Mouse (Mus musculus) CH12.LX (cell line): ENCODE results near the gene Hip1. TPM values are rescaled to one million over a fixed set of nuclear protein-coding genes. Genes with fewer than 3 reads are reported as not detected.
A peak's percentile ranks its signal among the peaks of the same experiment; 100 is the strongest.

Experiments
- DNase-seq: peaks from one replicate; pipeline ENCODE4 v3.0.0-alpha.2; 2013; ENCODE audit errors: extremely low read depth
- H3K27ac ChIP-seq: 2 replicates; pipeline ENCODE4 v1.5.1; 2012; ENCODE audit warnings: low read depth, mild to moderate bottlenecking, control low read depth, moderate library complexity; ENCODE audit not compliant: insufficient read depth
- H3K27me3 ChIP-seq: replicated peaks from 2 replicates; pipeline ENCODE3; 2012; ENCODE audit warnings: inconsistent platforms
- H3K36me3 ChIP-seq, 2 experiments: replicated peaks in 1 of 2; 2 replicates each; pipeline versions ENCODE3 to v1.6.1; 2012; ENCODE audit warnings: inconsistent platforms in 1 of 2, low read length in 1 of 2, mild to moderate bottlenecking in 1 of 2, mixed read lengths in 1 of 2, moderate library complexity in 1 of 2; ENCODE audit not compliant: control insufficient read depth in 1 of 2, insufficient read depth in 1 of 2
- H3K4me1 ChIP-seq, 2 experiments: 2 replicates each; pipeline ENCODE4 v1.6.1; 2012; ENCODE audit warnings: inconsistent platforms in 1 of 2, moderate library complexity in 1 of 2; ENCODE audit not compliant: insufficient read depth in 2 of 2, control insufficient read depth in 1 of 2
- H3K4me2 ChIP-seq: 2 replicates; pipeline ENCODE4 v1.6.1; 2012; ENCODE audit warnings: low read depth, mild to moderate bottlenecking, control low read depth; ENCODE audit not compliant: poor library complexity, insufficient read depth, severe bottlenecking
- H3K4me3 ChIP-seq, 3 experiments: fragments of 150-350 bp in 1 of 3; sonication (generic) in 1 of 3; replicated peaks in 1 of 3; 2 replicates each; pipeline versions ENCODE3 to v1.5.1; 2011 to 2012; ENCODE audit warnings: low read depth in 2 of 3, low read length in 2 of 3, mild to moderate bottlenecking in 2 of 3, moderate library complexity in 2 of 3, control low read depth in 1 of 3, improper control_type of control experiment in 1 of 3, inconsistent platforms in 1 of 3, mixed read lengths in 1 of 3; ENCODE audit not compliant: poor library complexity in 1 of 3
- H3K79me2 ChIP-seq: replicated peaks from 2 replicates; pipeline ENCODE4 v1.6.1; 2012; ENCODE audit warnings: mild to moderate bottlenecking, moderate library complexity; ENCODE audit not compliant: control insufficient read depth, poor library complexity, insufficient read depth, severe bottlenecking; ENCODE audit errors: extremely low read depth
- H3K9ac ChIP-seq: 2 replicates; pipeline ENCODE4 v1.6.1; 2012; ENCODE audit warnings: low read depth, mild to moderate bottlenecking, control low read depth, moderate library complexity; ENCODE audit not compliant: insufficient read depth
- H3K9me3 ChIP-seq: replicated peaks from 2 replicates; pipeline ENCODE3; 2012; ENCODE audit warnings: low read length, inconsistent platforms, mixed read lengths
- BHLHE40 ChIP-seq: IDR thresholded peaks from 2 replicates; pipeline ENCODE4 v1.6.1; 2011; ENCODE audit warnings: mild to moderate bottlenecking, low read depth, low read length, improper control_type of control experiment
- CHD1 ChIP-seq: IDR thresholded peaks from 2 replicates; pipeline ENCODE4 v1.6.1; 2012; ENCODE audit warnings: low read depth, low read length, improper control_type of control experiment, inconsistent platforms
- CHD2 ChIP-seq: IDR thresholded peaks from 2 replicates; pipeline ENCODE4 v1.6.1; 2011; ENCODE audit warnings: low read length, improper control_type of control experiment
- CTCF ChIP-seq, 2 experiments: IDR thresholded peaks in 1 of 2; conservative IDR thresholded peaks in 1 of 2; 2 replicates each; pipeline ENCODE4 v1.5.1; 2011 to 2012; ENCODE audit warnings: low read depth in 2 of 2, low read length in 2 of 2, improper control_type of control experiment in 1 of 2, inconsistent platforms in 1 of 2, mild to moderate bottlenecking in 1 of 2, moderate library complexity in 1 of 2
- E2F4 ChIP-seq: IDR thresholded peaks from 2 replicates; pipeline ENCODE4 v1.6.1; 2011; ENCODE audit warnings: low read depth, low read length, improper control_type of control experiment; ENCODE audit not compliant: insufficient replicate concordance
- EP300 ChIP-seq: IDR thresholded peaks from 2 replicates; pipeline ENCODE4 v1.6.1; 2011; ENCODE audit warnings: low read length, improper control_type of control experiment
- ETS1 ChIP-seq: conservative IDR thresholded peaks from 2 replicates; pipeline ENCODE4 v1.6.1; 2012; ENCODE audit warnings: low read depth, mild to moderate bottlenecking, inconsistent platforms, low read length, improper control_type of control experiment, moderate library complexity
- HCFC1 ChIP-seq: IDR thresholded peaks from 2 replicates; pipeline ENCODE4 v1.6.1; 2012; ENCODE audit warnings: low read depth, mild to moderate bottlenecking, inconsistent platforms, low read length, improper control_type of control experiment
- IRF4 ChIP-seq: IDR thresholded peaks from 2 replicates; pipeline ENCODE4 v1.6.1; 2014; ENCODE audit warnings: low read depth, mild to moderate bottlenecking, inconsistent platforms, low read length, improper control_type of control experiment
- JUN ChIP-seq: IDR thresholded peaks from 2 replicates; pipeline ENCODE4 v1.6.1; 2011; ENCODE audit warnings: low read depth, mild to moderate bottlenecking, low read length, improper control_type of control experiment, moderate library complexity; ENCODE audit not compliant: insufficient read depth
- JUND ChIP-seq: conservative IDR thresholded peaks from 2 replicates; pipeline ENCODE4 v1.6.1; 2011; ENCODE audit warnings: low read depth, low read length, improper control_type of control experiment
- KAT2A ChIP-seq: IDR thresholded peaks from 2 replicates; pipeline ENCODE4 v1.6.1; 2012; ENCODE audit warnings: low read length, improper control_type of control experiment, inconsistent platforms; ENCODE audit not compliant: insufficient replicate concordance
- MAFK ChIP-seq: IDR thresholded peaks from 2 replicates; pipeline ENCODE4 v1.6.1; 2011; ENCODE audit warnings: low read length, improper control_type of control experiment; ENCODE audit not compliant: insufficient replicate concordance
- MAX ChIP-seq: IDR thresholded peaks from 2 replicates; pipeline ENCODE4 v1.6.1; 2011; ENCODE audit warnings: low read length, improper control_type of control experiment
- MAZ ChIP-seq: IDR thresholded peaks from 2 replicates; pipeline ENCODE4 v1.6.1; 2012; ENCODE audit warnings: low read depth, mild to moderate bottlenecking, inconsistent platforms, low read length, improper control_type of control experiment, moderate library complexity
- MEF2A ChIP-seq: IDR thresholded peaks from 2 replicates; pipeline ENCODE4 v1.6.1; 2014; ENCODE audit warnings: low read depth, mild to moderate bottlenecking, inconsistent platforms, low read length, improper control_type of control experiment, borderline replicate concordance
- MXI1 ChIP-seq: IDR thresholded peaks from 2 replicates; pipeline ENCODE4 v1.6.1; 2011; ENCODE audit warnings: mild to moderate bottlenecking, low read depth, low read length, improper control_type of control experiment
- MYC ChIP-seq: IDR thresholded peaks from 2 replicates; pipeline ENCODE4 v1.6.1; 2011; ENCODE audit warnings: low read depth, mild to moderate bottlenecking, improper control_type of control experiment, low read length
- NELFE ChIP-seq: IDR thresholded peaks from 2 replicates; pipeline ENCODE4 v1.6.1; 2011; ENCODE audit warnings: low read depth, low read length, improper control_type of control experiment
- PAX5 ChIP-seq: IDR thresholded peaks from 2 replicates; pipeline ENCODE4 v1.6.1; 2012; ENCODE audit warnings: low read length, inconsistent platforms, mixed read lengths
- POLR2A ChIP-seq: IDR thresholded peaks from 2 replicates; pipeline ENCODE4 v1.6.1; 2011; ENCODE audit warnings: low read depth, mild to moderate bottlenecking, improper control_type of control experiment, low read length
- RAD21 ChIP-seq: IDR thresholded peaks from 2 replicates; pipeline ENCODE4 v1.6.1; 2011; ENCODE audit warnings: low read depth, mild to moderate bottlenecking, low read length, improper control_type of control experiment, moderate library complexity
- RCOR1 ChIP-seq: conservative IDR thresholded peaks from 2 replicates; pipeline ENCODE4 v1.6.1; 2012; ENCODE audit warnings: low read depth, mild to moderate bottlenecking, inconsistent platforms, low read length, improper control_type of control experiment
- SIN3A ChIP-seq: IDR thresholded peaks from 2 replicates; pipeline ENCODE4 v1.6.1; 2012; ENCODE audit warnings: low read length, improper control_type of control experiment, inconsistent platforms
- SMC3 ChIP-seq: IDR thresholded peaks from 2 replicates; pipeline ENCODE4 v1.6.1; 2011; ENCODE audit warnings: low read depth, low read length, improper control_type of control experiment
- TCF12 ChIP-seq: IDR thresholded peaks from 2 replicates; pipeline ENCODE4 v1.6.1; 2014; ENCODE audit warnings: low read depth, mild to moderate bottlenecking, inconsistent platforms, low read length, improper control_type of control experiment
- UBTF ChIP-seq: IDR thresholded peaks from 2 replicates; pipeline ENCODE4 v1.6.1; 2012; ENCODE audit warnings: low read depth, mild to moderate bottlenecking, inconsistent platforms, low read length, improper control_type of control experiment, moderate library complexity
- USF1 ChIP-seq: IDR thresholded peaks from 2 replicates; pipeline ENCODE4 v1.6.1; 2014; ENCODE audit warnings: low read depth, mild to moderate bottlenecking, inconsistent platforms, low read length, improper control_type of control experiment
- USF2 ChIP-seq: conservative IDR thresholded peaks from 2 replicates; pipeline ENCODE4 v1.6.1; 2011; ENCODE audit warnings: low read depth, low read length, improper control_type of control experiment
- ZKSCAN1 ChIP-seq: IDR thresholded peaks from 2 replicates; pipeline ENCODE4 v1.6.1; 2012; ENCODE audit warnings: low read depth, inconsistent platforms, low read length, improper control_type of control experiment, borderline replicate concordance
- ZMIZ1 ChIP-seq: IDR thresholded peaks from 2 replicates; pipeline ENCODE4 v1.6.1; 2012; ENCODE audit warnings: low read depth, mild to moderate bottlenecking, inconsistent platforms, low read length, improper control_type of control experiment
- ZNF384 ChIP-seq: IDR thresholded peaks from 2 replicates; pipeline ENCODE4 v1.6.1; 2012; ENCODE audit warnings: low read depth, low read length, improper control_type of control experiment, inconsistent platforms
- dilution Hi-C: fragments of 300-500 bp; cut with MboI; formaldehyde crosslinking; loops from 2 replicates; pipeline ENCODE4 v1.14.3; 2020; ENCODE audit warnings: low sequenced_read_pairs; ENCODE audit not compliant: extremely low pct_unique_long_range_greater_than_20kb, extremely low pct_ligation_motif_present
- in situ Hi-C: fragments of 300-500 bp; cut with MboI; formaldehyde crosslinking; loops from 3 replicates; pipeline ENCODE4 v1.14.3; 2019; ENCODE audit warnings: low sequenced_read_pairs, low pct_ligation_motif_present, low pct_unique_long_range_greater_than_20kb, mixed read lengths
- polyA plus RNA-seq: library from polyadenylated mRNA; unstranded; fragments of >175 nt; gene quantifications from 2 replicates; pipeline ENCODE4 v1.2.1, GENCODE M21; 2012; ENCODE audit warnings: low read depth; ENCODE audit not compliant: insufficient read length
- total RNA-seq, 2 experiments: library from RNA; depleted of rRNA; stranded (reverse); fragments of 300-350 nt in 1 of 2; fragments of >200 nt in 1 of 2; gene quantifications; 2 replicates each; pipeline ENCODE4 v1.2.3; 2012 to 2014

The Hip1 gene
- total and polyA plus RNA-seq, 3 experiments = 2.2 to 6.4 (median 3.4) TPM

GRCm38 (mm10) chr5:135568698-135569097, 23.8 kb upstream of the Hip1 start:
- peak; percentile 85 for DNase-seq
- no peaks in the 10 kb centered on the region for H3K79me2 ChIP-seq
- TF ChIP-seq EP300 = peak; percentile 92
- TF ChIP-seq MAFK = peak; percentile 98
- TF ChIP-seq MXI1 = no peak
- peak; percentile 71 for TF ChIP-seq ETS1
- no peak for TF ChIP-seq ZMIZ1
- TF ChIP-seq BHLHE40 = peak; percentile 66
- no peak; the same call in 1 of the 2 replicates for TF ChIP-seq ZKSCAN1
- 0 out of 4 replicates have a peak, but pooled peaks of 1 of the 2 experiments have one; percentile 9 for TF ChIP-seq CTCF (conservative IDR thresholded peaks at IDR 0.05 in 1 of 2, IDR thresholded peaks at IDR 0.05 in 1 of 2; ENCODE audit: low read depth in 2 of 2, low read length in 2 of 2)
- peak; percentile 64; the same call in 1 of the 2 replicates for TF ChIP-seq SIN3A
- no peak; the same call in 1 of the 2 replicates for TF ChIP-seq RAD21
- no peak; the same call in 1 of the 2 replicates for TF ChIP-seq MAX
- no peak for TF ChIP-seq USF2
- TF ChIP-seq JUND = peak; percentile 11; the same call in 1 of the 2 replicates
- TF ChIP-seq MYC = peak; percentile 64; the same call in 1 of the 2 replicates
- 0 out of 2 replicates have a peak, but pooled peaks have one; percentile 41 for TF ChIP-seq KAT2A
- TF ChIP-seq E2F4 = 0 out of 2 replicates have a peak, but pooled peaks have one; percentile 51
- TF ChIP-seq MAZ = peak; percentile 38; the same call in 1 of the 2 replicates
- TF ChIP-seq MEF2A = peak; percentile 85
- TF ChIP-seq SMC3 = 0 out of 2 replicates have a peak, but pooled peaks have one; percentile 6
- TF ChIP-seq CHD1 = no peak
- TF ChIP-seq IRF4 = peak; percentile 87
- TF ChIP-seq JUN = peak; percentile 51
- TF ChIP-seq USF1 = no peak
- no peak for TF ChIP-seq HCFC1
- peak; percentile 83; the same call in 1 of the 2 replicates for TF ChIP-seq RCOR1
- TF ChIP-seq CHD2 = no peak
- TF ChIP-seq PAX5 = no peak
- no peak for TF ChIP-seq UBTF
- TF ChIP-seq POLR2A = no peak
- TF ChIP-seq NELFE = no peak
- TF ChIP-seq ZNF384 = peak; percentile 95
- peak; percentile 48; the same call in 1 of the 2 replicates for TF ChIP-seq TCF12
- H3K27me3 ChIP-seq = no peaks in the 10 kb centered on the region
- dilution Hi-C loops = no loop called here
- peaks cover 2% of the 10 kb centered on the region for H3K9me3 ChIP-seq
- peak overlapping the region; percentile 44; the same call in 1 of the 2 replicates for H3K4me2 ChIP-seq
- in situ Hi-C loops = no loop called here
- H3K4me1 ChIP-seq = peaks cover 12 to 62% of the 10 kb centered on the region in 2 experiments
- 0 out of 2 replicates have a peak overlapping the region, but pooled peaks have one; percentile 25 for H3K9ac ChIP-seq
- no peak overlapping the region for H3K27ac ChIP-seq
- H3K36me3 ChIP-seq = no peaks in the 10 kb centered on the region
- no peak overlapping the region for H3K4me3 ChIP-seq
